Mouse (Mus musculus) intestine, embryonic 15.5 days (tissue): ENCODE data around the gene Trank1. TPM values are rescaled to one million over a fixed set of nuclear protein-coding genes. Genes with fewer than 3 reads are reported as not detected.

Experiments
- ATAC-seq: fragments of 200-750 bp; cut with Nextera tagmentation; 2 replicates; pipeline ENCODE4 v1.8.0; 2017; ENCODE audit warnings: moderate TSS enrichment, moderate library complexity
- H3K27ac ChIP-seq: fragments of 300-500 bp; sonication (generic); 2 replicates; pipeline ENCODE4 v1.5.1; 2015; ENCODE audit warnings: mild to moderate bottlenecking, inconsistent platforms
- H3K27me3 ChIP-seq: fragments of 300-500 bp; sonication (generic); replicated peaks from 2 replicates; pipeline ENCODE4 v1.6.1; 2015; ENCODE audit warnings: inconsistent platforms
- H3K36me3 ChIP-seq: fragments of 300-500 bp; sonication (generic); 2 replicates; pipeline ENCODE4 v1.6.1; 2015; ENCODE audit warnings: inconsistent platforms
- H3K4me1 ChIP-seq: fragments of 300-500 bp; sonication (generic); replicated peaks from 2 replicates; pipeline ENCODE4 v1.6.1; 2015; ENCODE audit warnings: inconsistent platforms
- H3K4me2 ChIP-seq: fragments of 300-500 bp; sonication (generic); replicated peaks from 2 replicates; pipeline ENCODE4 v1.6.1; 2015; ENCODE audit warnings: mild to moderate bottlenecking, inconsistent platforms
- H3K4me3 ChIP-seq: fragments of 300-500 bp; sonication (generic); replicated peaks from 2 replicates; pipeline ENCODE4 v1.5.1; 2015; ENCODE audit warnings: inconsistent platforms
- H3K9ac ChIP-seq: fragments of 300-500 bp; sonication (generic); 2 replicates; pipeline ENCODE4 v1.6.1; 2015; ENCODE audit warnings: inconsistent platforms
- H3K9me3 ChIP-seq: fragments of 300-500 bp; sonication (generic); 2 replicates; pipeline ENCODE4 v1.6.1; 2016; ENCODE audit warnings: inconsistent platforms
- WGBS: fragments of 180-500 bp; shearing (Covaris S2); methylation state at CpG from one replicate; pipeline ENCODE4 v1.1.7; 2015; 5-methylcytosine and 5-hydroxymethylcytosine counted together
- polyA plus RNA-seq: library from polyadenylated mRNA; unstranded; fragments of >200 nt; fragmentation: Nextera tagmentation; extraction: Ambion mirVana; gene quantifications from 2 replicates; pipeline ENCODE4 v1.2.1, GENCODE M21; 2015

Trank1 gene
- polyA plus RNA-seq, 1 experiment from 2014 or later: 0.11 TPM

DNA sequence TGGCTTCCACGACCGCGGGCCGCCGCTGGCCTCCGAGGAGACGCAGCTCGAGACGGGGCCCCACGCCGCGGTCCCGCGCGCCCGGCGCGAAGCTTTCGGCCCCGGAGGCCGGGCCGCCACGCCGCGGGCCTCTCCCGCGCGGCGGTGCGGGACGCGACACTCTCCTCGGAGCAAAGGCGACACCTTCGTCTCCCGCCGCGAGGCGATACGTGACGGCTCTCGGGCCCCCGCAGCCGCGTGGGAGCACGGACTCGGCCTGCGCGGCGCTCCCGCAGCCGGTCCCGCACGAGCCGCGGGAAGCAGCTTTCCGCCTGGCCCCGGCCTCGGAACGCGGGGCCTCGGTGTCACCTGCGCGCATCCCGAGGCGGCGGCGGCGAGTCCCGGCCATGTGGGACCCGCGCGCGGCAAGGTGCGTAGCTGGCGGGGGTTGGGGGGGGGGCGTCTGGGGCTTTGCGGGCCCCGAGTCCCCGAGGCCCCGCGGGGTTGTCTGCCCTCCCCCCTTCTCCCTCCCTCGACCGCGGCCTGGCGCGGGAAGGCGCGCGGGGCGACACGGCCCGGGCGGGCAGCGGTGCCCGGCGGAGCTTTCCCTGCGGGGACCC is 403 bp downstream of the Trank1 start:
- peaks cover 18% of the 10 kb centered on the region for H3K4me1 ChIP-seq
- peaks cover 46% of the 10 kb centered on the region for H3K27me3 ChIP-seq
- WGBS: 1% methylated on average over 80 of the region's 98 CpGs
- no peaks in the 10 kb centered on the region for H3K36me3 ChIP-seq
- ATAC-seq: peak; percentile 34; the same call in 1 of the 2 replicates
- H3K4me3 ChIP-seq: peak overlapping the region; percentile 46
- peak overlapping the region; percentile 32 for H3K9ac ChIP-seq
- H3K4me2 ChIP-seq: peak overlapping the region; percentile 92
- H3K9me3 ChIP-seq: no peaks in the 10 kb centered on the region
- H3K27ac ChIP-seq: no peak overlapping the region

DNA sequence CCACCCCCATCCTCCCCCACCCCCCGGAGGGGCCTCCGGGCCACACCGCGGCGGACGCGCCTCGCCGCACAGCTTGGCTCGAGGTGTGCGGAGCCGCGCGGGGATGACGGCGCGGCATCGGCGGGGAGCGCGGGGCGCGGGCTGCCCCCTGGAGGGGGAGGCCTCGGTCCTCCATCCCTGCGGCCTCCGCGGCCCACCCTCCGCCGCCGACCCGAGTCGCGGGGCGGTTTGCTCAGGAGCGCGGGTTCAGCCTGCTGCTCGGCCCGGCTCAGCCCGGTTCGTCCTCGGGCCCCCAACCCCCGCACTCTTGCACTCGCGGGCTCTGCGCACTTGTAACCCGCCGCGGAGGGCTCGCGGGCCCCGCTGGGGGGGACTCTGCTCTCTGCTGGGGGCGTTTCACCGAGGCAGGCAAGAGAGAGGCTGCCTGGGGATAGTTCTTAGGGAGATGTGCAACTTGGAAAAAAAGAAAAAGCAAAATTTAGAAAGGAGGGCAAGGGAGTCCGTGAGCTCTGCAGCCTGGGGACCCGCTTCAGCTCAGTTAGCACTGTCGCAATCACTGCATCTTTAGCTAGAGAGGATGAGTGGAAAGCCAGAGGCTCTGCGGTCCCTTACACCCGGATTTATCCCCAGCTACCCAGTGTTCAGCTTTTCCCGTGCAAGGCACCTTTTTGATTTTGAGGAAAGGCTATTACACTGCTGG is 1.1 kb downstream of the Trank1 start:
- Histone ChIP-seq H3K27ac (no peak overlapping the region), H3K4me1 (peaks cover 18% of the 10 kb centered on the region), H3K9me3 (no peaks in the 10 kb centered on the region), H3K4me3 (peak overlapping the region; percentile 46), H3K36me3 (no peaks in the 10 kb centered on the region), H3K4me2 (peak overlapping the region; percentile 92), H3K9ac (peak overlapping the region; percentile 32), H3K27me3 (peaks cover 46% of the 10 kb centered on the region)
- ATAC-seq: peak; percentile 31; the same call in 1 of the 2 replicates
- WGBS: 1% methylated on average over 42 of the region's 59 CpGs

DNA sequence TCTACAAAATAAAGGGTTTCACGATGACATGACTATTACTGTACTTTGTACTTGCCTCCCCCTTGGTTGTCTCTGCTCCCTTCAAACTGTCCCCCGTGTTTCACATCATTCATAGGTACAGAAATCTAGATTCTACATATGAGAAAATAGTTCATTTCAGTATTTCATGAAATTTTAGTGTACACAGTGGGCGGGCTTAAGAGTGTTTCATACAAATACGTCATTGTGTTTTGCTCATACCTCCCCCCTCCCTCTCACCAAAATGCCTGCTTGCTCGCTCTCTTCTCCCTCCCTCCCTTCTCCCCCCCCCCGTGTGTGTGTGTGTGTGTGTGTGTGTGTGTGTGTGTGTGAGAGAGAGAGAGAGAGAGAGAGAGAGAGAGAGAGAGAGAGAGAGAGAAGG is 1.8 kb downstream of the Trank1 start:
- H3K27ac ChIP-seq: no peak overlapping the region
- H3K36me3 ChIP-seq: no peaks in the 10 kb centered on the region
- H3K4me1 ChIP-seq: peaks cover 18% of the 10 kb centered on the region
- peaks cover 46% of the 10 kb centered on the region for H3K27me3 ChIP-seq
- H3K9ac ChIP-seq: no peak overlapping the region
- no peak overlapping the region for H3K4me2 ChIP-seq
- 14% methylated on average over 6 of the region's 6 CpGs for WGBS
- no peak for ATAC-seq
- no peaks in the 10 kb centered on the region for H3K9me3 ChIP-seq
- no peak overlapping the region for H3K4me3 ChIP-seq

DNA sequence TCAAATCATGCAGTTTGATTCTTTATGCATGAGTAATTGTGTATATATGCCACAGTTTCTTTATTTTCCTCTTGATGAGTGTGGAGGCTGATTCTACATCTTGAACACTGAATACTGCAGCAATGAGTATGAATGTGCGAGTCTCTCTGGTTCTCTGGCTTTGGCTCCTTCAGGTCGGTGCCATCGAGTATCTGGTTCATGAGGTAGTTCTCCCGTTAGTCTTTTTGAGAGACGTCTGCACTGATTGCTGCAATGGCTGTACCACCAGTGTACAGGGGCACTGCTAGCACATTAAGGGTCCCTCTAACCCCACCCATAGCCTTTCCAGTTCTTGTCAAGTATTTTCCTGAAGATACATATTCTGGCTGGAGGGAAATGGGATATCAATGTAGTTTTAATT is 2.3 kb downstream of the Trank1 start:
- H3K9ac ChIP-seq: no peak overlapping the region
- peaks cover 46% of the 10 kb centered on the region for H3K27me3 ChIP-seq
- H3K36me3 ChIP-seq: no peaks in the 10 kb centered on the region
- WGBS: 26% methylated on average over 5 of the region's 5 CpGs
- H3K9me3 ChIP-seq: no peaks in the 10 kb centered on the region
- peaks cover 18% of the 10 kb centered on the region for H3K4me1 ChIP-seq
- H3K4me2 ChIP-seq: no peak overlapping the region
- no peak overlapping the region for H3K4me3 ChIP-seq
- no peak for ATAC-seq
- H3K27ac ChIP-seq: no peak overlapping the region

DNA sequence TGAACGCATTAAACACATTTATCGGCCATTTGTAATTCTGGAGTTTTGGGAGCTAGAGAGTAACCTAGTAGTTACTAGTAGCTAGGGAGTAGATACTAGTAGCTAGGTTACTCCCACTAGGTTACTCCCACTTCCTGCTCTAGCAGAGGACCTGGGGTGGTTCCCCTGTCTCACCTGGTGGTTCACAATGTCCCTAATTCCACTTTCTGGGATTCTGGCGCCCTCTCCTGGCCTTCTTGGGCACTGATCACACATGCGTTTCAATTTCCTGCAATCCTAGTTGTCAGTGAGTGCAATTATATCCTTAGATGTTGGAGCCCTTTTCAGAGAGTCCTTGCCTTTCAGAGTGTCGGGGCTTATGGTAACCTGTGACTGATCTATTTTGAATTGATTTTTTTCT is 2.7 kb downstream of the Trank1 start:
- Histone ChIP-seq H3K4me3 (no peak overlapping the region), H3K36me3 (no peaks in the 10 kb centered on the region), H3K27me3 (peaks cover 45% of the 10 kb centered on the region), H3K9ac (no peak overlapping the region), H3K27ac (no peak overlapping the region), H3K9me3 (no peaks in the 10 kb centered on the region), H3K4me2 (no peak overlapping the region), H3K4me1 (peaks cover 18% of the 10 kb centered on the region)
- no peak; the same call in 1 of the 2 replicates for ATAC-seq
- WGBS: 43% methylated on average over 5 of the region's 5 CpGs

DNA sequence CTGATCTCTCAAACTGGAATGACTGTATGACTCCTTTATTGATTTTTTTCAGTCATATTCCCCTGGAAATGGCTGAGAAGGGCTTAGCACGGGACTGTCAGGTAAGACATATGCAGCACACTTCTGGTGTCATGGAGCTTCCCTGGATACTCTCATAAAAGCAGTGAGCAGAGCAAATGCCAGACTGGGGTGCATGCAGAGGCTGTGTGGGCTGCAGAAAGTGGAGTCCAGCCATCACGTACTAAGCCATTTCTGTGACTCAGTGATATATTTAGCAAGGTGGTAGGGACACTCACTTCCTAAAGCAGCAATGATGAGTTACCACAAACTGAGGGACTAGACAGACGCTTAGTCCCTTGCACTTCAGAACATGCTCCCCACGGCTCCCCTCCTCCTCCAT is 9.4 kb downstream of the Trank1 start:
- Histone ChIP-seq H3K27ac (no peak overlapping the region), H3K9me3 (no peaks in the 10 kb centered on the region), H3K27me3 (no peaks in the 10 kb centered on the region), H3K36me3 (no peaks in the 10 kb centered on the region), H3K4me2 (no peak overlapping the region), H3K4me1 (no peaks in the 10 kb centered on the region), H3K9ac (no peak overlapping the region), H3K4me3 (no peak overlapping the region)
- no peak for ATAC-seq
- 71% methylated on average over 4 of the region's 4 CpGs for WGBS

DNA sequence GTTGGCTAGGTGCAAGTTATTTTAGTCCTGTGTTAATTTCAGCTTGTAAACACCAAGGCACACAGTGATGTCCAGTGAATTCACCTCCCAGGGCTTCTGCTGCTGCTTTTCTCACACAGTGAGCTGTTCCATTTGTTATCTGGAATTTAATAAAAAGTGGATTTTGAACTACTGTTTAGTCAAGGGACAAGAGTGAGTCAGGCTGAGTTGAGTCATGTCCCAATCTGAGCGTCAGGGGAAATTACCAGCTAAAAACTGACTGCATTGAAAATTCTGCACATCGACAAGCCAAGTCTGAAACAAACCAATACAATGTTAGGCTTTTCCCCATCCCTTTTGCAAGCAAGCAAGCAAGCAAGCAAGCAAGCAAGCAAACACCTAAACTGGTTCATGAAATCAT is 13.3 kb downstream of the Trank1 start:
- Histone ChIP-seq H3K4me1 (no peaks in the 10 kb centered on the region), H3K9ac (no peak overlapping the region), H3K36me3 (no peaks in the 10 kb centered on the region), H3K27me3 (no peaks in the 10 kb centered on the region), H3K4me2 (no peak overlapping the region), H3K4me3 (no peak overlapping the region), H3K27ac (no peak overlapping the region), H3K9me3 (no peaks in the 10 kb centered on the region)
- 71% methylated on average over 2 of the region's 2 CpGs for WGBS
- ATAC-seq: no peak

DNA sequence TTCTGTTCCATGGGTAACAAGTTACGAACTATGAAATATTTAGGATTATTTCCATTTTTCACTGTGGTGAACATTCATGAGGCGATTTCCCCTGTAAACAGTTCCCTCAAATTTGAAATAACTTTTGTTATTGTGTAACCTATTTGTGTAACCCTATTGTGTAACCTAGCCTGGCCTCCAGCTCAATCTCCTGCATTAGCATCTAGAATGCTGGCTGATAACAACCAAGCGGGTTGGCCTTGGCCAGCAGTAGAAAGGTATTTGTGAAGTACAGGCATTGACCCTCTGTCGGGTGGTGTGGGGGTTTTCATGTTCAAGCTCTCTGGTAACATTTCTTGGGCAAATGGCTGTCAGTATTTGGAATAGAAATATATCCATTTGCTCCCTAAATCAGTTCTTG is 18.3 kb downstream of the Trank1 start:
- 84% methylated on average over 4 of the region's 4 CpGs for WGBS
- Histone ChIP-seq H3K4me2 (no peak overlapping the region), H3K9me3 (no peaks in the 10 kb centered on the region), H3K27ac (no peak overlapping the region), H3K36me3 (no peaks in the 10 kb centered on the region), H3K9ac (no peak overlapping the region), H3K4me1 (no peaks in the 10 kb centered on the region), H3K4me3 (no peak overlapping the region), H3K27me3 (no peaks in the 10 kb centered on the region)
- ATAC-seq: no peak

DNA sequence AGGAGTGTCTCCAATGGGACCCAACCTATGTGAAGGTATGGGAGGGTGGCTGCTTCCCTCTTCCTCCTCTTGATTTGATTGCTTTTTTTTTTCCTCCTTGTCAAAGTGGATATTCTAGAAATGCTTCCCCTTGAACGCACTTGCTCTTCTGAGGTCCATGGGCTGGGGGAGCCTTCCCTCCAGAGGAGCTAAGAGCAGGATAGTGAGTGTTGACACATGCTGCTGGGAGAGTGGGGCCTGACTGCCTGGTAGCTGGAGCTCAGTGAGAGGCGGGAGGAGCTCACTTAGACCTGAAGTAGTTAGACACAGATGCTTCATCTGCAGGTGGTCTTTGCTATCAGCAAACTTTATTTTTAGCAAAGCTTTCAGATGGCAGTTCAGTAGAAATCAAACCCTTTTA is 22.3 kb downstream of the Trank1 start:
- H3K4me2 ChIP-seq: no peak overlapping the region
- WGBS: 45% methylated on average over 2 of the region's 2 CpGs
- H3K36me3 ChIP-seq: no peaks in the 10 kb centered on the region
- no peak overlapping the region for H3K4me3 ChIP-seq
- no peak overlapping the region for H3K27ac ChIP-seq
- ATAC-seq: no peak
- H3K9me3 ChIP-seq: no peaks in the 10 kb centered on the region
- no peak overlapping the region for H3K9ac ChIP-seq
- H3K27me3 ChIP-seq: no peaks in the 10 kb centered on the region
- no peaks in the 10 kb centered on the region for H3K4me1 ChIP-seq

DNA sequence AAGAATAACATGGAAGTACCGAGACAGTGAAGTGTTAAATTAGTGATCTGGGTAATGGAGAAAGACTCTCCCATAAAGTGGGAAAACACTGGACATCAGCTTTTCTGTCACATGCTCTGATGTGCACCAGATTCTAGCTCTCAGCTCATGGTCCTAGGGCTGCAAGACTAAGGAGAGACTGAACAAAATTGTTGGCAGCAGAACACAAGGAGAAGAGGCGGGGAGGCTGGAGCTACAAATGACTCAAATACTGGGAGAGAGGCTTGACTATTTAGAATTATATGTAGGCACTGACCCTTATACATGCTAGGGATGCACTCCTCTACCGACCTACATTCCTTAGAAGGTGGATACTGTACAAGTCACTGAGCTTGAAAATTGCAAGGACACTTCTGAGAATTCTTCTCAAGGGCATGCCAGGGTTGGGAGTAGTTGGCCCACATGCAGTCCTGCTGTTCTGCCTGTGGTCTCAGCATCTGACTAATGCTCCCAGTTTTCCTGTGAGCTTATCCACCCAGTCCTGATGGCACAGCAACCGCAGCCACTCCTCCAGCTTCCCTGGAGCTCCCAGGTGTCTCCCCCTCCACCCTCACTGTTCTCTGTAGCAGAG is 23.1 kb downstream of the Trank1 start:
- Histone ChIP-seq H3K27ac (no peak overlapping the region), H3K9ac (no peak overlapping the region), H3K36me3 (no peaks in the 10 kb centered on the region), H3K4me2 (no peak overlapping the region), H3K4me1 (no peaks in the 10 kb centered on the region), H3K27me3 (no peaks in the 10 kb centered on the region), H3K4me3 (no peak overlapping the region), H3K9me3 (no peaks in the 10 kb centered on the region)
- 65% methylated on average over 4 of the region's 4 CpGs for WGBS
- no peak for ATAC-seq

DNA sequence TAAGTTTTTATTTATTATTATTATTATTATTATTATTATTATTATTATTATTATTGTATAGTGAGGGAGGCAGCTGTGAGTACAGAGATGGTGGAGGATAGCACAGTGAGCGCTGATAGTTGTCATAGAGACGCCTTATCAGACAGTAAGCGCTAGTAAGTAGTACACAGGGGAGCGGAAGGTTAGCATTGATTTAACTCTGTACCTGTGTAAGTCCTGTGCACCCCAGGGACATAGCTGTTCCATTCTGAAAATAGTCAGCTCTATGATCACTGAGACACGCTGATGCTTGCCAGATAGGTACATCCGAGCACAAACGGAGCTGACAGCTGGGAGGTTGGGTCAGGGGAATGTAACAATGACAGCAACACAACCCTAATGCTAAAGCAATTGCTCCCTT is 39.7 kb downstream of the Trank1 start:
- no peak overlapping the region for H3K9ac ChIP-seq
- no peak overlapping the region for H3K4me2 ChIP-seq
- ATAC-seq: no peak
- WGBS: 71% methylated on average over 7 of the region's 7 CpGs
- H3K36me3 ChIP-seq: no peaks in the 10 kb centered on the region
- no peaks in the 10 kb centered on the region for H3K4me1 ChIP-seq
- no peaks in the 10 kb centered on the region for H3K27me3 ChIP-seq
- H3K9me3 ChIP-seq: no peaks in the 10 kb centered on the region
- no peak overlapping the region for H3K27ac ChIP-seq
- H3K4me3 ChIP-seq: no peak overlapping the region

DNA sequence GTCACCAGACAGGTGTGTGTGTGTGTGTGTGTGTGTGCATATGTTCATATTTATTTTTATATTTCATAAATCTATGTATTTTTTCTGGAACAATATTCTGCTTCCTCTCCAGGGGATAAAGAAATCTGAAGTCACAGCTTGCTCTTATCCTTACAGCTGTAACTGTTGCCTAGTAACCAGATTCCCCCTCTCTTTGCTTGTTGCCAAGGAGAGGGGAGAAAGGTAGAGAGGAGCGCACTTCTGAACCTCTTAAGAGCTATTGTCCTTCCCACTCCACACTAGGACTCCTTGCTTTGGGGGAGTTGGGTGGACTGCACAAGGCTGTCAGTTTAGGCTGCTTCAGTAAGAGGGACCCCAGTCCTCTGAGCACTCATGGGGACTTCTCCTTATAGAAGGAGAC is 40.1 kb downstream of the Trank1 start:
- H3K9me3 ChIP-seq: no peaks in the 10 kb centered on the region
- no peak overlapping the region for H3K4me2 ChIP-seq
- H3K27me3 ChIP-seq: no peaks in the 10 kb centered on the region
- no peak overlapping the region for H3K4me3 ChIP-seq
- H3K27ac ChIP-seq: no peak overlapping the region
- ATAC-seq: no peak
- H3K36me3 ChIP-seq: no peaks in the 10 kb centered on the region
- no peak overlapping the region for H3K9ac ChIP-seq
- no peaks in the 10 kb centered on the region for H3K4me1 ChIP-seq
- whole genome bisulfite sequencing: 52% methylated on average over 1 of the region's 1 CpGs

DNA sequence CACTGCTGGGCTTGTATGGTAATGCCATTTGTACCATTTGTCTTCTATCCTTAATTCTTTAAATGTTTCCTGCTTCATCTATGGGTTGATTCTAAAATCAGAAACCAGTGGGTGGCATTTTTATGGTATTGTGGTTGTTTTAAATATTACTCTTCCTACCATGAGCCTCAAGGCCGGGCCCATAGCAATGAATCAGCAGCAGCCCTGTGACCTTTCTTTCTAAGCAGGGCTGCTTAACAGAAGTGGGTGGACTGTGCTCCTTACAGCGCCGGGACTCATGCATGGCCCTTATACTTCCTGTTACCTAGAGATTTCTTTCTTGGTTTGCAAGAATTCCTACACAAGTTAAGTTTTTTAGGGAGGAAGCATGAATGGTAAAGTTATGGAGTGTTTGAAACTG is 41.1 kb downstream of the Trank1 start:
- Histone ChIP-seq H3K4me1 (no peaks in the 10 kb centered on the region), H3K4me2 (no peak overlapping the region), H3K27ac (no peak overlapping the region), H3K9me3 (no peaks in the 10 kb centered on the region), H3K36me3 (no peaks in the 10 kb centered on the region), H3K9ac (no peak overlapping the region), H3K4me3 (no peak overlapping the region), H3K27me3 (no peaks in the 10 kb centered on the region)
- 68% methylated on average over 3 of the region's 3 CpGs for WGBS
- no peak for ATAC-seq
